Mouse (Mus musculus) testis, adult 2 months (tissue): Measurements from ENCODE around the gene Cuedc1. TPM values are rescaled to one million over a fixed set of nuclear protein-coding genes. Genes with fewer than 3 reads are reported as not detected.

Experiments used
- H3K27ac ChIP-seq: fragments of 200-500 bp; 2 replicates; pipeline ENCODE4 v1.5.1; 2012; ENCODE audit warnings: low read depth, low read length; ENCODE audit not compliant: control insufficient read depth, insufficient read depth
- H3K27me3 ChIP-seq: fragments of 200-500 bp; 2 replicates; pipeline ENCODE4 v1.6.1; 2012; ENCODE audit warnings: mild to moderate bottlenecking, low read length, moderate library complexity; ENCODE audit not compliant: control insufficient read depth, insufficient read depth
- H3K36me3 ChIP-seq: fragments of 200-500 bp; 2 replicates; pipeline ENCODE4 v1.6.1; 2012; ENCODE audit warnings: mild to moderate bottlenecking, low read length; ENCODE audit not compliant: control insufficient read depth, insufficient read depth
- H3K4me1 ChIP-seq: fragments of 200-500 bp; 2 replicates; pipeline ENCODE4 v1.6.1; 2012; ENCODE audit warnings: low read length; ENCODE audit not compliant: control insufficient read depth, insufficient read depth
- H3K4me3 ChIP-seq: fragments of 200-500 bp; 2 replicates; pipeline ENCODE4 v1.5.1; 2012; ENCODE audit warnings: low read depth, mild to moderate bottlenecking, low read length, moderate library complexity, mixed read lengths; ENCODE audit not compliant: control insufficient read depth
- CTCF ChIP-seq: fragments of 200-500 bp; IDR thresholded peaks from 2 replicates; pipeline ENCODE4 v1.5.1; 2012; ENCODE audit warnings: low read depth, mild to moderate bottlenecking, inconsistent platforms, low read length, moderate library complexity; ENCODE audit not compliant: control insufficient read depth, insufficient read depth, insufficient replicate concordance
- POLR2A ChIP-seq: fragments of 200-500 bp; IDR thresholded peaks from 2 replicates; pipeline ENCODE4 v1.6.1; 2012; ENCODE audit warnings: low read depth, mild to moderate bottlenecking, inconsistent platforms, low read length, moderate library complexity; ENCODE audit not compliant: control insufficient read depth
- polyA plus RNA-seq: library from polyadenylated mRNA; depleted of rRNA; stranded (reverse); fragments of >200 nt; gene quantifications from 2 replicates; pipeline ENCODE4 v1.2.3, GENCODE M21; 2012

The Cuedc1 gene
- polyA plus RNA-seq, 1 experiment: 1.9 TPM

DNA sequence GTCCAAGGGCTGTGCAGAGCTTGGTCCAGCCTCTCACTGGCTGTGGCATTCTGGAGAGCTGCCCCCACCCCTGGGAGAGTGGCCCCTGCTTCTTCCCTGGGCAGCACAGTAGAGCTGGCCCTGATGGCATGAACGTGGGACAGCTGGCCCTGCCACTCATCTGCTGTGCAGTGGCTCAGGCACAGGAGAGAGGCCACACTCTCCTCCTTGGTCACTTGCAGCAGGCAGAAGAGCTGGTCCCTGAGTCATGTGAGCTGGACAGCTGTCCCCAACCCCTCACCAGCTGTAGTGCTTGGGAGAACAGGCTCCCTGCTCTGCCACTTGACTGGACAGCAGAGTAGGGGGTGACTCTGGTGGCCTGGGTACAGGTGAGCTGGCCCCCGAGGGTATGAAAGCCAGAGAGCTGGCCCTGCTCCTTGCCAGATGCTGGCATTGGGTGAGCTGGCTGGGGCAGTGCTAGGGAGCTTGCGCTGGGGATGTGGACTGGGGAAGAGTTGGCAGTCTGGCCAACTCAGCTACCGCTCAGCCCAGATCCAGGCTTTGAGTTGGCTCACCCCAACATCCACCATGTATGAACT is 133.4 kb downstream of the Cuedc1 start:
- H3K4me3 ChIP-seq: no peak overlapping the region
- no peaks in the 10 kb centered on the region; the same call in 1 of the 2 replicates for H3K4me1 ChIP-seq
- no peaks in the 10 kb centered on the region for H3K27me3 ChIP-seq
- H3K36me3 ChIP-seq: no peaks in the 10 kb centered on the region
- no peak overlapping the region for H3K27ac ChIP-seq
- TF ChIP-seq CTCF (no peak), POLR2A (no peak)

- Histone ChIP-seq H3K4me3 (no peak overlapping the region), H3K36me3 (no peaks in the 10 kb centered on the region), H3K4me1 (no peaks in the 10 kb centered on the region; the same call in 1 of the 2 replicates), H3K27ac (no peak overlapping the region), H3K27me3 (no peaks in the 10 kb centered on the region)
- no peak for TF ChIP-seq CTCF
- no peak for TF ChIP-seq POLR2A
Measured at GRCm38 (mm10) chr11:88233528-88234427, 135.9 kb downstream of the Cuedc1 start.

DNA sequence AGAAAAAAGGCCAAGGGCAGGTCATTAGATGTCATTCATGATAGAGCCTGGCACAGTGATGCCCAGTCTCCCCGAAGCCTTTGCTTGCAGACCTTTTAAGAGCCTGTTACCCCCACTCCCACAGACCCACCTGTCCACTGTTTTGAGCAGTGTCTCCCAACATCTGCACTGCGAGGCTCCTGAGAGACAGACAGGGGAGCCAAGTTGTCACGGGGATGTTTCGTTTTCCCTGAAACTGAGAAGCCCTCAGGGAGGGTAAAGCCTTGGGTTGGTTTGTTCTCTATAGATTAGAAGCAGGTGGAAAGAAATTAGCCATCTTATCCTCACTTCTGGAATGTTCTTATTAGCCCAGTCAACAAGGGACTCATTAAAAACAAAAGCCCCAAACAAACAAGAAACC is 136.9 kb downstream of the Cuedc1 start:
- no peak overlapping the region for H3K4me3 ChIP-seq
- H3K27me3 ChIP-seq: no peaks in the 10 kb centered on the region
- H3K27ac ChIP-seq: peak overlapping the region; percentile 29; the same call in 1 of the 2 replicates
- no peaks in the 10 kb centered on the region; the same call in 1 of the 2 replicates for H3K4me1 ChIP-seq
- TF ChIP-seq CTCF (no peak), POLR2A (no peak)
- H3K36me3 ChIP-seq: no peaks in the 10 kb centered on the region

GRCm38 (mm10) chr11:88235221-88236203 is 137.7 kb downstream of the Cuedc1 start:
- Histone ChIP-seq H3K4me1 (no peaks in the 10 kb centered on the region; the same call in 1 of the 2 replicates), H3K36me3 (no peaks in the 10 kb centered on the region), H3K27ac (no peak overlapping the region), H3K4me3 (no peak overlapping the region), H3K27me3 (no peaks in the 10 kb centered on the region)
- no peak for TF ChIP-seq POLR2A
- no peak for TF ChIP-seq CTCF

DNA sequence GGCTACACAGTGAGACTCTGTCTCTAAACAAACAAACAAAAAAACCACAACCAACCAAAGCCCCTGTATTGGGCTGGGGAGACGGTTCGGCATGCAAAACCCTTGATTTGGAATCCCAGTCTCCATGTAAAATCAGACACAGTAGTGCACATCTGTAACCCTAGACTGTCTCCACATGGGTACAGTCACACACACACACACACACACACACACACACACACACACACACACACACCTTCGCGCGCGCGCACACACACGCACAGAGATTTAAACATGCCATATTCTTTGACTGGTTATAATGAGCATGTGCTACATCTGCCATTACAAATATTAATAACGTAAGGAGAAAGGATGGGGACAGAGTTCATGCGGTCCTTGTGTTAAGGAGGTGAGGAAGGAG is 142.4 kb downstream of the Cuedc1 start:
- no peak for TF ChIP-seq POLR2A
- no peak for TF ChIP-seq CTCF
- Histone ChIP-seq H3K36me3 (no peaks in the 10 kb centered on the region), H3K4me3 (no peak overlapping the region), H3K27me3 (no peaks in the 10 kb centered on the region), H3K27ac (no peak overlapping the region), H3K4me1 (no peaks in the 10 kb centered on the region; the same call in 1 of the 2 replicates)

DNA sequence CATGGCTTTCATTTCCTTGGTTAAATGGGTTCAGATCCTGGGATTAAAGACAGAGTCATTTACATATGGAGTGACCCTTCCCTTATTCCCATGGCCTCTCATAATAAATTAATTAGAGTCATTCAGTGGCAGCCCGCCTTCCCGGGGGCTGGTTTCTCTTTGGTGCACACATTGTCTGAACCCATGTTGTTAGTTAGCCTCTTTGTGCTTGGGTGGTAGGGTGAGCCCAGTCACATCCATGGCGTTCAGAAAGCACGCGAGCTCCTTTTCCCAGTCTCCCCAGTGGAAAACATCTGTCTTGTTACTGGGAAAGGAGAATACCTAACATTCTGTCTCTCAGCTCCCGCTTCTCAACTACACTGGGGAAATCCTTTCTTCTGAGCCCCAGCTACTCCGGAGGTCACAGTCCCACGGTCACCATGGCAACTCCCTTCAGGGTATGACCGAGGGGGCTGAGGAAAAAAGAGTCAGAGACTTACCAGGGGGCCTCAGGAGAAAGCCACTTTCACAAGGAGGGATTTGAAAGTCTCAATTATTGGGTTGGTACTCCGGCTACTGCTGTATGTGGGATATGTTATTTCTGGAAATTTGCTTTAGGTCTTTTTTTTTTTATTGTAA is 143.0 kb downstream of the Cuedc1 start:
- TF ChIP-seq CTCF: no peak
- no peak for TF ChIP-seq POLR2A
- H3K27me3 ChIP-seq: no peaks in the 10 kb centered on the region
- no peak overlapping the region for H3K4me3 ChIP-seq
- H3K36me3 ChIP-seq: no peaks in the 10 kb centered on the region
- H3K27ac ChIP-seq: no peak overlapping the region
- H3K4me1 ChIP-seq: no peaks in the 10 kb centered on the region
